Mouse (Mus musculus) Patski (cell line): ENCODE results near the gene Rab17. TPM values are rescaled to one million over a fixed set of nuclear protein-coding genes. Genes with fewer than 3 reads are reported as not detected.

Experiments
- ATAC-seq: fragments of 100-300 bp; one replicate; pipeline ENCODE4 v1.8.0; 2021
- CTCF ChIA-PET: fragments of 350-600 bp; sonication (Branson Sonifier 250); formaldehyde crosslinking; loops from one replicate; lab custom pipeline; 2022; ENCODE audit warnings: inconsistent platforms; lab: Charles Lee
- POLR2A ChIA-PET: fragments of 350-600 bp; sonication (Branson Sonifier 250); formaldehyde crosslinking; loops from one replicate; lab custom pipeline; 2022; ENCODE audit warnings: antibody characterized with exemption, inconsistent platforms; lab: Charles Lee
- DNase-seq: peaks from one replicate; pipeline ENCODE4 v3.0.0-alpha.2; 2011; ENCODE audit warnings: low read depth, low spot score
- H3K27me3 ChIP-seq: fragments of 371-371 bp; one replicate; pipeline ENCODE4 v1.5.1; 2021
- CTCF ChIP-seq: fragments of 100-300 bp; IDR thresholded peaks from one replicate; pipeline ENCODE4 v1.5.1; 2021
- in situ Hi-C: fragments of 300-500 bp; cut with MboI; formaldehyde crosslinking; loops from 3 replicates; pipeline ENCODE4 v1.11.1; 2018; ENCODE audit warnings: low pct_unique_long_range_greater_than_20kb, mixed read lengths
- polyA plus RNA-seq: library from polyadenylated mRNA; unstranded; gene quantifications from one replicate; pipeline ENCODE4 v1.2.3, GENCODE M21; 2021

Gene Rab17
- polyA plus RNA-seq, 1 experiment from 2014 or later = 1.3 TPM

DNA sequence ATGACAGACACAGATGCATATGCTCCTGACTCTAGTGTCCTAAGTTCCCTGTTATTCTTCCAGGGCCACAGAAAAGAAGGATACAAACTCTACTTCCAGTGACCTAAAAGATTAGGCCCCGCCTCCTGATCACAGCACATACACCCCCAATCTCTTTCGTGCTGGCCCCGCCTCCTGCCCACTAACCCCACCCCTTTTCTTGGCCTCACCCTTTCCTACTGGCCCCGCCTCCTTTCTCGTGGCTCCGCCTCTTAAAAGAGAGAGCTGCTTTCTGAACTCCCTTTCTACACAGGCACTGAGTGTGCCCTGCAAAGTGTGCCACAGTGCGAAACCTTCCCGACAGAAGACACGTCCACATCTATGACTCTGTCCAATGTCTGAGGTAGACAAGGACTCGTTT is 24.3 kb downstream of the Rab17 start:
- DNase-seq = no peak
- ATAC-seq = no peak
- CTCF ChIA-PET = no interaction called here
- in situ Hi-C loops = no loop called here
- TF ChIP-seq CTCF = no peak
- POLR2A ChIA-PET = no interaction called here
- no peaks in the 10 kb centered on the region for H3K27me3 ChIP-seq

- DNase-seq (no peak), ATAC-seq (no peak)
- ChIA-PET CTCF (no interaction called here), POLR2A (no interaction called here)
- no peaks in the 10 kb centered on the region for H3K27me3 ChIP-seq
- no peak for TF ChIP-seq CTCF
- in situ Hi-C loops = no loop called here
Observed at GRCm38 (mm10) chr1:90939980-90940379, 29.5 kb downstream of the Rab17 start.

GRCm38 (mm10) chr1:90936990-90937389 is 32.5 kb downstream of the Rab17 start:
- in situ Hi-C loops = no loop called here
- DNase-seq (no peak), ATAC-seq (no peak)
- POLR2A ChIA-PET = no interaction called here
- no peak for TF ChIP-seq CTCF
- no peaks in the 10 kb centered on the region for H3K27me3 ChIP-seq
- CTCF ChIA-PET = interaction anchor here (0.9 kb wide), 1 partner anchor 20 kb away, joined by 3 read pairs; no protein-coding TSS in a partner anchor

- DNase-seq (no peak), ATAC-seq (no peak)
- TF ChIP-seq CTCF = no peak
- POLR2A ChIA-PET = no interaction called here
- in situ Hi-C loops = no loop called here
- no peaks in the 10 kb centered on the region for H3K27me3 ChIP-seq
- CTCF ChIA-PET = no interaction called here
Observed at GRCm38 (mm10) chr1:90933001-90933400, 36.5 kb downstream of the Rab17 start.

DNA sequence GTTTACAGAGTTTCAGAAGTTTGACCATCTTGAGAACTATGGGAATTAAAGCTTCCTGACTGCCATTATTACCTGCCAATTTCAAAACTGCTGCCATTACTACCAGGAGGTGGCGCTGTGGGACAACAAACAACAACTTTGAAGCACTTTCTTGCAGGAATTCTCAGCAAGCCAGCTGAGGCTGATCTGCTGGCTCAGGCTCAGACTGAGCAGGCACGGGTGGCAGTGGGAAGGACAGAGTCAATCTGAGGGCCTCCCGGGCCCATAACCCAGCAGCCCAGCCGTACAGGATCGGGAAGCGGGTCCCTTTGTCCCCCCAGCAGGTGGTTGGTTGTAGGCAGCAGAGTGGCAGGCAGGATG is 40.9 kb downstream of the Rab17 start:
- ATAC-seq = no peak
- H3K27me3 ChIP-seq = no peaks in the 10 kb centered on the region
- ChIA-PET CTCF (interaction anchor here (0.7 to 1.4 kb wide), 5 partner anchors 12 to 28 kb away, joined by 3 to 8 read pairs (median 4); no protein-coding TSS in a partner anchor), POLR2A (no interaction called here)
- in situ Hi-C loops = no loop called here
- DNase-seq = no peak
- TF ChIP-seq CTCF = peak; percentile 88

DNA sequence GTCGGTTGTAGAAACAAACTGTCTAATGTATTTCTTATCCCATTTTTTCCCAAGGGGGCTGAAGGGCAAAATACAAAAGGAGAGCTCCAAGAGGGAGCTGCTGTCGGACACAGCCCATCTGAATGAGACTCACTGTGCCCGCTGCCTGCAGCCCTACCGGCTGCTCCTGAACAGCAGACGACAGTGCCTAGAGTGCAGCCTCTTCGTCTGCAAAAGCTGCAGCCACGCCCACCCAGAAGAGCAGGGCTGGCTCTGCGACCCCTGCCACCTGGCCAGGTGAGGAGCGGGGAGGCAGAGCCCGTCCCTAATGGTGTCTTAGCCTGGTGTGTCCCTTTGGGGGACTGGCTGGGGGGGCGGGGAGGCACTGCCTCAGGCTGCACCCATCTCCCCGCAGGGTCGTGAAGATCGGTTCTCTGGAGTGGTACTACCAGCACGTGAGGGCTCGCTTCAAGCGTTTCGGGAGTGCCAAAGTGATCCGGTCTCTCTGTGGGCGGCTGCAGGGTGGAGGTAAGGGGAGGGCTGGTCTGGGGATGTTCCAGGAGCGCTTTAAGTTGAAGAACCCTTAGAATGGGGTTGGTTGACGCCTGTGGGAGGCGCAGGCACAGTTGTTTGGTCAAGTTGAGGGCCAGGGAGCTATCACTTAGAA is 41.4 kb downstream of the Rab17 start:
- ChIA-PET CTCF (interaction anchor here (0.7 to 1.4 kb wide), 5 partner anchors 11 to 29 kb away, joined by 3 to 8 read pairs (median 4); no protein-coding TSS in a partner anchor), POLR2A (no interaction called here)
- ATAC-seq (no peak), DNase-seq (no peak)
- in situ Hi-C loops = no loop called here
- H3K27me3 ChIP-seq = no peaks in the 10 kb centered on the region
- TF ChIP-seq CTCF = no peak

DNA sequence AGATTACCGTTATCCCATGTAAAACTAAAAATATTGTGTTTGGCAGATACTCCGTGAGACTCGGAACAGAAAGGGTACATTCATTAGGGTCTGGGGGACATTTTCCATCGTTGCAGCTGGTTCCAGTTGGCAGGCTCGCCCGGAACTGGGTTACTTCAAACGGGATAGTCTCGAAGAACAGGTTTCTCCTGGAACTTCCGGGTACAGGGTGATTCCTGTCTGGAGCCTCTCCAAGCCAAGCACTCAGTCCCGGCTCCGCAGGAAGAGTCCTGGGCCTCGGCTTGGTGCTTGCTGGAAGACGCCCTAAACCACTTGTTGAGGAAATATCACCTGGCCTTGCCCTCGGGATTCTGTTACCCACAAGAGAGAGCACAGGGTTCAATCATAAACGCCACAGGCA is 42.2 kb downstream of the Rab17 start:
- ChIA-PET POLR2A (no interaction called here), CTCF (interaction anchor here (1.2 kb wide), 1 partner anchor 20 kb away, joined by 4 read pairs; no protein-coding TSS in a partner anchor)
- in situ Hi-C loops = no loop called here
- no peaks in the 10 kb centered on the region for H3K27me3 ChIP-seq
- ATAC-seq (no peak), DNase-seq (no peak)
- TF ChIP-seq CTCF = no peak

GRCm38 (mm10) chr1:90926030-90926429 is 43.4 kb downstream of the Rab17 start:
- TF ChIP-seq CTCF = no peak
- DNase-seq = no peak
- in situ Hi-C loops = no loop called here
- POLR2A ChIA-PET = no interaction called here
- CTCF ChIA-PET = no interaction called here
- no peaks in the 10 kb centered on the region for H3K27me3 ChIP-seq
- no peak for ATAC-seq

- no peaks in the 10 kb centered on the region for H3K27me3 ChIP-seq
- TF ChIP-seq CTCF = no peak
- POLR2A ChIA-PET = no interaction called here
- ATAC-seq = no peak
- in situ Hi-C loops = no loop called here
- DNase-seq = no peak
- CTCF ChIA-PET = no interaction called here
Observed at GRCm38 (mm10) chr1:90921687-90922086, 47.8 kb downstream of the Rab17 start.

DNA sequence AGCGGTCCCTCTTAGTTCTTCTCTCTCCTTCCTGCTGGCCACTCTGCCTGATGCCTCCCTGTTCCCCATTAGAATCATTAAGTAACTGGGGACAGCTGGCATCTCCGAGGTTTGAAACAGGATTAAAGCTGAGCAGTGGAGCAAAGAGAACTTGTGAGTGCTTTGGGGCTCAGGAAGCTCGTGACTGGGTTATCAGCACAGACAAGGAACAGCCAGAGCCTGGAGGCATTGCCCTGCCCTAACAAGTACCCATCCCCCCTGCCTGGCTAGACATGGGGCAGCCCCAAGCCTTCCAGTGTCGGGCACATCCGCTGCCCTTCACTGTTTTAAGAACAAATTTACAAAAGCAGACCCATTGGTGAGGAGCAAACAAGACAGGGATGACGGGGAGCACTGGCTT is 52.0 kb downstream of the Rab17 start:
- ATAC-seq (no peak), DNase-seq (no peak)
- POLR2A ChIA-PET = no interaction called here
- TF ChIP-seq CTCF = no peak
- CTCF ChIA-PET = interaction anchor here (0.9 kb wide), 1 partner anchor 10 kb away, joined by 3 read pairs; no protein-coding TSS in a partner anchor
- in situ Hi-C loops = no loop called here
- no peaks in the 10 kb centered on the region for H3K27me3 ChIP-seq

- no peak for TF ChIP-seq CTCF
- H3K27me3 ChIP-seq = no peaks in the 10 kb centered on the region
- DNase-seq (no peak), ATAC-seq (no peak)
- CTCF ChIA-PET = no interaction called here
- in situ Hi-C loops = no loop called here
- POLR2A ChIA-PET = no interaction called here
Observed at GRCm38 (mm10) chr1:90914948-90915569, 54.4 kb downstream of the Rab17 start, which contains the start of gene Mlph. Mlph (plus strand) TSS chr1:90915085.
